Mouse (Mus musculus) heart, embryonic 16.5 days (tissue): ENCODE results near the gene Braf. TPM values are rescaled to one million over a fixed set of nuclear protein-coding genes. Genes with fewer than 3 reads are reported as not detected.

Experiments used
- ATAC-seq: fragments of 200-750 bp; cut with Nextera tagmentation; replicated peaks from 2 replicates; pipeline ENCODE4 v1.8.0; 2017; ENCODE audit warnings: moderate number of reproducible peaks; ENCODE audit not compliant: insufficient read depth, low FRiP score; ENCODE audit errors: extremely low read depth
- H3K27ac ChIP-seq: fragments of 300-500 bp; sonication (generic); 2 replicates; pipeline ENCODE4 v1.5.1; 2014; ENCODE audit warnings: mild to moderate bottlenecking, low read length, control low read depth, moderate library complexity
- H3K27me3 ChIP-seq: fragments of 300-500 bp; sonication (generic); 2 replicates; pipeline ENCODE4 v1.6.1; 2014; ENCODE audit warnings: low read length, mixed read lengths; ENCODE audit not compliant: control insufficient read depth, insufficient read depth
- H3K36me3 ChIP-seq: fragments of 300-500 bp; sonication (generic); 2 replicates; pipeline ENCODE4 v1.6.1; 2014; ENCODE audit not compliant: control insufficient read depth, insufficient read depth
- H3K4me1 ChIP-seq: fragments of 300-500 bp; sonication (generic); 2 replicates; pipeline ENCODE4 v1.6.1; 2014; ENCODE audit warnings: low read length, mixed read lengths; ENCODE audit not compliant: control insufficient read depth, insufficient read depth
- H3K4me2 ChIP-seq: fragments of 300-500 bp; sonication (generic); 2 replicates; pipeline ENCODE4 v1.6.1; 2014; ENCODE audit warnings: low read depth, mild to moderate bottlenecking, control low read depth, low read length
- H3K4me3 ChIP-seq: fragments of 300-500 bp; sonication (generic); 2 replicates; pipeline ENCODE4 v1.5.1; 2014; ENCODE audit warnings: mild to moderate bottlenecking, control low read depth, low read length
- H3K9ac ChIP-seq: fragments of 300-500 bp; sonication (generic); 2 replicates; pipeline ENCODE4 v1.6.1; 2014; ENCODE audit warnings: low read length, control low read depth
- H3K9me3 ChIP-seq: fragments of 300-500 bp; sonication (generic); replicated peaks from 2 replicates; pipeline ENCODE4 v1.6.1; 2016; ENCODE audit warnings: low read length; ENCODE audit not compliant: control insufficient read depth
- WGBS: fragments of 180-500 bp; shearing (Covaris S2); extraction: QIAGEN DNeasy Blood & Tissue Kit; methylation state at CpG from one replicate; pipeline ENCODE4 v1.1.7; 2014; 5-methylcytosine and 5-hydroxymethylcytosine counted together
- polyA plus RNA-seq: library from polyadenylated mRNA; unstranded; fragments of >200 nt; fragmentation: Nextera tagmentation; extraction: Ambion mirVana; gene quantifications from 2 replicates; pipeline ENCODE4 v1.2.1, GENCODE M21; 2015

Gene Braf
- polyA plus RNA-seq, 1 experiment from 2014 or later = 9.7 TPM

DNA sequence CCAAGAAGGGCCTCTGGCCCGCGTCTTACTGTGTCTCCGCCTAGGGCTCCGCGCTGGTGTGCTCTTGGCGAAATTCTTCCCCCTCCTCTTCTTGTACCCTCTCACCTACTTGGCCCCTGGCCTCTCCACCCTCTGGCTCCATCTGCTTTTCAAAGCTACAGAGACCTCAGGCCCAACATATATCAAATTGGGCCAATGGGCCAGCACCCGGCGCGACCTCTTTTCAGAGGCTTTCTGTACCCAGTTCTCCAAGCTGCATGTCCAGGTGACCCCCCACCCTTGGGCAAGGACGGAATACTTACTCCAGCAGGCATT is 150.8 kb downstream of the Braf start:
- ATAC-seq = 0 out of 2 replicates have a peak, but pooled peaks have one; percentile 32
- Histone ChIP-seq H3K9me3 (no peaks in the 10 kb centered on the region), H3K27me3 (no peaks in the 10 kb centered on the region), H3K4me1 (peaks cover 14% of the 10 kb centered on the region), H3K4me3 (peak overlapping the region; percentile 84), H3K9ac (peak overlapping the region; percentile 88), H3K36me3 (no peaks in the 10 kb centered on the region), H3K4me2 (peak overlapping the region; percentile 85), H3K27ac (peak overlapping the region; percentile 95)
- WGBS = 24% methylated on average over 10 of the region's 10 CpGs

DNA sequence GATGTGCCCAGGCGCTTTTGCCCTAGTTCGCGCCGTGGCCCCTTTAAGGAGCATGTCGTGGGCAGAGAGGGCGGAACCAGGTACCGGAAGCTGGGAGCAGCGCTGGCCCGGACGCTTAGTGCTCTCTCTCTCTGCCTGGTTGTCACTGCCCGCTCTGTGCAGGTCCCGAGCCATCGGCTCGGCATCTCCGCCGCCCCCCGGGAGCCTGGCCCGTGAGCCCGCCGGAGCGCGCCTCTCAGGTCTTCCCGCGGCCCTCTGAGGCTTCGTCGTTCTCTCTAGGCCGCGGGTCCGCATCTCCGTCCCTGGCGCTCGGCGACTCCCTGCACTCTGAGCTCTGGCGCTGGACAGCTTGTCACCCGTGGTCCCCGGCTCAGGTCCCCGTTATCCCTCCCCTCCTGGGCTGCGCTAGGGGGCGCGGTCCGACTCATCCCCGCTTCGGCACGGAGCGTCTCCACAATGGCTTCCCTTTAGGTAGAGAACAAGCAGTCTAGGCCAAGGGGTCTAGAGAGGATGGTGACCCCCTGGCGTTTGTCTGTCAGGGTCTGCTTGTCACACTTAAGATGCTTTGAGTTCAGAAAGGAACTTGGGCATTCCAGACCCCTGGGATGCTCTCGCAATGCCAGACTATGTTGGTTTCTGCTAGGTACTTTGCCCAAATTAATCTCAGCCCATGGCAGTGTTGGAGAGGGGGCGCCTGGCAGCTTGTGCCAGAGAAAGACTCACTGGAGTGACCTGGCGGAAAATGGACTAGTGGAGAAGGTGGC is 151.3 kb downstream of the Braf start, which contains the start of gene Adck2:
TSS of gene Adck2 (plus strand) at position 83 of the 764 bp plus-strand sequence.
- Histone ChIP-seq H3K27me3 (no peaks in the 10 kb centered on the region), H3K4me3 (peak within 1 kb of the TSS; percentile 84), H3K27ac (peak within 1 kb of the TSS; percentile 95), H3K4me1 (peaks cover 14% of the 10 kb centered on the region), H3K9ac (peak within 1 kb of the TSS; percentile 88), H3K4me2 (peak within 1 kb of the TSS; percentile 85), H3K9me3 (no peaks in the 10 kb centered on the region), H3K36me3 (no peaks in the 10 kb centered on the region)
- ATAC-seq = peak; percentile 93
- WGBS = under 1% methylated on average over 49 of the region's 49 CpGs

GRCm38 (mm10) chr6:39570426-39570825 is 154.8 kb downstream of the Braf start:
- 64% methylated on average over 3 of the region's 3 CpGs for WGBS
- no peak for ATAC-seq
- no peak overlapping the region for H3K4me3 ChIP-seq
- no peak overlapping the region for H3K9ac ChIP-seq
- no peaks in the 10 kb centered on the region for H3K27me3 ChIP-seq
- no peak overlapping the region for H3K4me2 ChIP-seq
- no peaks in the 10 kb centered on the region for H3K36me3 ChIP-seq
- H3K9me3 ChIP-seq = no peaks in the 10 kb centered on the region
- H3K4me1 ChIP-seq = peaks cover 14% of the 10 kb centered on the region
- no peak overlapping the region for H3K27ac ChIP-seq

DNA sequence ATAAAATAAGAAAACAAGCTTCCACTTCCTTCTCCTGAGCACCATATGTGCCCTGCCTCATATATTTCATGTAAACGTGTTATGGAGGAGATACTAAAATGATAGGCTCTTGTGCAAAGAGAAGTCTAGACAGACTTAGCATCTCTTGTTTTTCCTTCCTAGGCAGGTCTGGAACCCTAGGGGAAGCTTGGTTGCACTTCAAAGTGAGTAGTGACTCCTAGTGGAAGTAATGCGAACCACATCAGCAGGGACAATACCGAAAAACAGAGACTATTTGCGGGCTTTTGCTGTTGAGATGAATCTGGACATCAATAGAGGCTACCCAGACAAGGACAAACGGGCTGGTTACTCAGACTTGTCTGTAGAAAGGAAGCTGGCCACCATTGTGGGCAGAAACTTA is 157.7 kb downstream of the Braf start:
- H3K27me3 ChIP-seq = no peaks in the 10 kb centered on the region
- WGBS = 11% methylated on average over 5 of the region's 5 CpGs
- H3K36me3 ChIP-seq = no peaks in the 10 kb centered on the region
- no peak for ATAC-seq
- H3K4me2 ChIP-seq = no peak overlapping the region
- no peak overlapping the region for H3K4me3 ChIP-seq
- H3K9me3 ChIP-seq = no peaks in the 10 kb centered on the region
- H3K27ac ChIP-seq = no peak overlapping the region
- H3K9ac ChIP-seq = no peak overlapping the region
- no peaks in the 10 kb centered on the region for H3K4me1 ChIP-seq

GRCm38 (mm10) chr6:39562166-39563015 is 162.9 kb downstream of the Braf start:
- Histone ChIP-seq H3K9ac (0 out of 2 replicates have a peak overlapping the region, but pooled peaks have one; percentile 44), H3K27me3 (no peaks in the 10 kb centered on the region), H3K4me2 (peak overlapping the region; percentile 63), H3K4me3 (peak overlapping the region; percentile 40), H3K9me3 (no peaks in the 10 kb centered on the region), H3K4me1 (peaks cover 7% of the 10 kb centered on the region; the same call in 1 of the 2 replicates), H3K27ac (no peak overlapping the region), H3K36me3 (no peaks in the 10 kb centered on the region)
- 0 out of 2 replicates have a peak, but pooled peaks have one; percentile 38 for ATAC-seq
- WGBS = 14% methylated on average over 23 of the region's 23 CpGs

- Histone ChIP-seq H3K4me3 (no peak overlapping the region), H3K4me2 (no peak overlapping the region), H3K27ac (no peak overlapping the region), H3K4me1 (peaks cover 16% of the 10 kb centered on the region), H3K9ac (no peak overlapping the region), H3K27me3 (no peaks in the 10 kb centered on the region; the same call in 1 of the 2 replicates), H3K9me3 (no peaks in the 10 kb centered on the region), H3K36me3 (no peaks in the 10 kb centered on the region)
- WGBS = 53% methylated on average over 6 of the region's 6 CpGs
- no peak for ATAC-seq
Measured at GRCm38 (mm10) chr6:39559276-39559939, 165.9 kb downstream of the Braf start.

DNA sequence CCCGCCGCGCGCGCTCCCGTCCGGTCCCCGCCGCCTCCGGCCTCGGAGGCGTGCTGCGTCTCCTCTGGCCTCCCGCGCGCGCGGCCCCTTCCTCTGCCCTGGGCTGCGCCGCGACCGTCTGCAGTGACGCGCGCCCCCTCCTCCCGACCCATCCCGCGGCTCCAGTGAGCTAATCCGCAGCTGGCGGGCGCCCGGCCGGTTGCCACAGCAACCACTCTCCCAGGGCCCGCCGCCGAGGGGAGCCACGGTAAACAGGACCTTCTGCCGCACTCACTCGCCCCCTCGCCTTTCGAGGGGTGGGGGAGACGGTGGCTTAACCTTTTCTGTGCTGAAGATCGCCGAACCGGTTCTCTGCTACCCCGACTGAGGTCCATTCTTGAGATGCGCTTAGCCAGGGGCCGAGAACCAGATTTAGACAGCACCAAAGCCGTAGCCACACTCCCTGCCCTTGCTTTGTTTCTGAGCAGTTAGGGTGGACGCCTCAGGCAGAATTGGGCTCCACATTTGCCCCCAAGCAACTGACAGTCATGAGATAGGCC is 167.5 kb downstream of the Braf start, which contains the start of gene Dennd2a:
TSS of gene Dennd2a (minus strand) at position 145 of the 539 bp plus-strand sequence.
- Histone ChIP-seq H3K9me3 (no peaks in the 10 kb centered on the region), H3K36me3 (no peaks in the 10 kb centered on the region), H3K4me3 (peak within 1 kb of the TSS; percentile 85), H3K27me3 (no peaks in the 10 kb centered on the region; the same call in 1 of the 2 replicates), H3K9ac (peak within 1 kb of the TSS; percentile 94), H3K27ac (peak within 1 kb of the TSS; percentile 84), H3K4me2 (peak within 1 kb of the TSS; percentile 69), H3K4me1 (peaks cover 16% of the 10 kb centered on the region)
- WGBS = 1% methylated on average over 49 of the region's 50 CpGs
- ATAC-seq = peak; percentile 91

DNA sequence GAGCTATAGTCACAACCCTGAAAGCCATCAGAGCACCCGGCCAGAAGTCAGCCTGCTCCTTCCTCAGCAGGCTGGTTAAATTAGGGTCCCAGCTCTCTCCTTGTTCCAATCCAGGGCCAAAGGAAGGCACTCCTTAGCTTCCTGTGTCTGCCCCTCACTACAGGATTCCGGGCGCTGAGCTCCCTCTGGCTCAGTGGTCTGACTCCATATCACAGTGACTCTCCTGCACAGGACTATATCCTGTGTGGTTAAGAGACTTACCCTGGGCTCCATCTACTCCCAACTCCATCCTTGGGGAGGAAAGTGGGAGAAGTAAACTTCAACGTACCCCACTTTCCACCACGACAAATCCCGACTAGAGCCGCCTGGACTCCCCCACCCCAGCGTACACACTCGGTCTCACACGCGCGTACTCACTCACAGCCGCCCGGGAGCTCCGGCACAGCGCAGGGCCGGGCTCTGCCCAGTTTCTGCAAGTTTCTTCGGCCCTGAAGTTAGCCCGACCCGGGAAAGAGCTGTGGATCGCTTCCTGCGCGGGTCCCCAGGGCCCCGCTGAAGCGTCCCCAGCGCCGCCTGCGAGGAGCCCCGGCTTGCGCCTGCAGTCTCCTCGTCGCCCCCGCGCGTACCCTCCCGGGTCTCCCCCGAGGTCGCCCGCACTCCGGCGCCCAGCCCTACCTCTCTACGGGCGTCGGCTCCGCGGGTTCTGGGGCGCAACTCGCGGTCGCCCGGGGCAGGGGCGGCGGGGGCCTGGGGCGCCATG is 168.2 kb downstream of the Braf start:
- Histone ChIP-seq H3K9me3 (no peaks in the 10 kb centered on the region), H3K9ac (peak overlapping the region; percentile 94), H3K36me3 (no peaks in the 10 kb centered on the region), H3K27me3 (no peaks in the 10 kb centered on the region; the same call in 1 of the 2 replicates), H3K4me2 (peak overlapping the region; percentile 69), H3K27ac (peak overlapping the region; percentile 84), H3K4me3 (peak overlapping the region; percentile 85), H3K4me1 (peaks cover 17% of the 10 kb centered on the region)
- under 1% methylated on average over 46 of the region's 54 CpGs for WGBS
- peak; percentile 62 for ATAC-seq
